Mouse (Mus musculus): ENCODE data around the gene Zranb1. TPM values are rescaled to one million over a fixed set of nuclear protein-coding genes. Genes with fewer than 3 reads are reported as not detected.
A peak's percentile ranks its signal among the peaks of the same experiment; 100 is the strongest.

Gene Zranb1
- polyA plus RNA-seq, 1 experiment from 2014 or later: 12.7 TPM

GRCm38 (mm10) chr7:132931560-132932351 lies 814 bp downstream of the Zranb1 start:
- Histone ChIP-seq H3K9me3 (no peaks in the 10 kb centered on the region), H3K4me3 (replicated peaks) (peak overlapping the region; percentile 87), H3K9ac (peak overlapping the region; percentile 68), H3K27me3 (replicated peaks) (no peaks in the 10 kb centered on the region), H3K4me2 (peak overlapping the region; percentile 61), H3K27ac (peak overlapping the region; percentile 98), H3K36me3 (no peaks in the 10 kb centered on the region), H3K4me1 (peaks cover 4% of the 10 kb centered on the region; the same call in 1 of the 2 replicates)
- under 1% methylated on average over 53 of the region's 55 CpGs for WGBS
- ATAC-seq (ENCODE audit: insufficient read depth, low FRiP score, low read depth): 0 out of 2 replicates have a peak, but pooled peaks have one; percentile 12

- 86% methylated on average over 1 of the region's 1 CpGs for WGBS
- ATAC-seq (ENCODE audit: insufficient read depth, low FRiP score, low read depth): no peak
- Histone ChIP-seq H3K4me1 (peaks cover 4% of the 10 kb centered on the region; the same call in 1 of the 2 replicates), H3K9me3 (no peaks in the 10 kb centered on the region), H3K36me3 (no peaks in the 10 kb centered on the region), H3K27ac (no peak overlapping the region), H3K4me2 (no peak overlapping the region), H3K4me3 (replicated peaks) (no peak overlapping the region), H3K27me3 (replicated peaks) (no peaks in the 10 kb centered on the region), H3K9ac (no peak overlapping the region)
These were observed 2.4 kb downstream of the Zranb1 start for GRCm38 (mm10) chr7:132933331-132933730.

- no peak overlapping the region for H3K4me3 ChIP-seq (replicated peaks)
- H3K9me3 ChIP-seq: no peaks in the 10 kb centered on the region
- no peak overlapping the region for H3K9ac ChIP-seq
- no peak overlapping the region for H3K4me2 ChIP-seq
- H3K36me3 ChIP-seq: no peaks in the 10 kb centered on the region
- H3K4me1 ChIP-seq: peaks cover 4% of the 10 kb centered on the region; the same call in 1 of the 2 replicates
- no peak overlapping the region for H3K27ac ChIP-seq
- H3K27me3 ChIP-seq (replicated peaks): no peaks in the 10 kb centered on the region
- no peak for ATAC-seq (ENCODE audit: insufficient read depth, low FRiP score, low read depth)
These were observed 3.8 kb downstream of the Zranb1 start for GRCm38 (mm10) chr7:132934743-132935142.

- no peaks in the 10 kb centered on the region for H3K27me3 ChIP-seq (replicated peaks)
- H3K4me2 ChIP-seq: no peak overlapping the region
- no peaks in the 10 kb centered on the region for H3K9me3 ChIP-seq
- H3K27ac ChIP-seq: no peak overlapping the region
- no peak overlapping the region for H3K4me3 ChIP-seq (replicated peaks)
- 66% methylated on average over 2 of the region's 2 CpGs for WGBS
- no peak for ATAC-seq (ENCODE audit: insufficient read depth, low FRiP score, low read depth)
- no peak overlapping the region for H3K9ac ChIP-seq
- no peaks in the 10 kb centered on the region for H3K36me3 ChIP-seq
- peaks cover 2% of the 10 kb centered on the region; the same call in 1 of the 2 replicates for H3K4me1 ChIP-seq
These were observed 8.2 kb downstream of the Zranb1 start for GRCm38 (mm10) chr7:132939118-132939517.

GRCm38 (mm10) chr7:132940569-132940968 lies 9.6 kb downstream of the Zranb1 start:
- Histone ChIP-seq H3K9me3 (no peaks in the 10 kb centered on the region), H3K4me2 (no peak overlapping the region), H3K9ac (no peak overlapping the region), H3K4me3 (replicated peaks) (no peak overlapping the region), H3K27me3 (replicated peaks) (no peaks in the 10 kb centered on the region), H3K4me1 (peaks cover 2% of the 10 kb centered on the region; the same call in 1 of the 2 replicates), H3K27ac (no peak overlapping the region), H3K36me3 (no peaks in the 10 kb centered on the region)
- ATAC-seq (ENCODE audit: insufficient read depth, low FRiP score, low read depth): no peak
- 82% methylated on average over 2 of the region's 2 CpGs for WGBS

- WGBS: 77% methylated on average over 4 of the region's 4 CpGs
- Histone ChIP-seq H3K9me3 (no peaks in the 10 kb centered on the region), H3K36me3 (no peaks in the 10 kb centered on the region), H3K27ac (0 out of 2 replicates have a peak overlapping the region, but pooled peaks have one; percentile 5), H3K4me3 (replicated peaks) (no peak overlapping the region), H3K4me2 (no peak overlapping the region), H3K27me3 (replicated peaks) (no peaks in the 10 kb centered on the region), H3K4me1 (0 out of 2 replicates have a peak, but pooled peaks cover 7% of the 10 kb centered on the region), H3K9ac (no peak overlapping the region)
- ATAC-seq (ENCODE audit: insufficient read depth, low FRiP score, low read depth): no peak
These were observed 19.0 kb downstream of the Zranb1 start for GRCm38 (mm10) chr7:132949968-132950367.

GRCm38 (mm10) chr7:132950613-132951012 lies 19.7 kb downstream of the Zranb1 start:
- 64% methylated on average over 3 of the region's 3 CpGs for WGBS
- 0 out of 2 replicates have a peak, but pooled peaks cover 7% of the 10 kb centered on the region for H3K4me1 ChIP-seq
- H3K36me3 ChIP-seq: no peaks in the 10 kb centered on the region
- H3K9me3 ChIP-seq: no peaks in the 10 kb centered on the region
- no peaks in the 10 kb centered on the region for H3K27me3 ChIP-seq (replicated peaks)
- no peak overlapping the region for H3K4me2 ChIP-seq
- no peak for ATAC-seq (ENCODE audit: insufficient read depth, low FRiP score, low read depth)
- no peak overlapping the region for H3K4me3 ChIP-seq (replicated peaks)
- H3K9ac ChIP-seq: no peak overlapping the region
- no peak overlapping the region for H3K27ac ChIP-seq

GRCm38 (mm10) chr7:132964395-132964794 lies 33.5 kb downstream of the Zranb1 start:
- Histone ChIP-seq H3K4me2 (no peak overlapping the region), H3K27ac (no peak overlapping the region), H3K9ac (no peak overlapping the region), H3K4me3 (replicated peaks) (no peak overlapping the region), H3K4me1 (no peaks in the 10 kb centered on the region), H3K27me3 (replicated peaks) (no peaks in the 10 kb centered on the region), H3K9me3 (no peaks in the 10 kb centered on the region), H3K36me3 (no peaks in the 10 kb centered on the region)
- 72% methylated on average over 3 of the region's 3 CpGs for WGBS
- ATAC-seq (ENCODE audit: insufficient read depth, low FRiP score, low read depth): no peak

GRCm38 (mm10) chr7:132965707-132966106 lies 34.8 kb downstream of the Zranb1 start:
- Histone ChIP-seq H3K27me3 (replicated peaks) (no peaks in the 10 kb centered on the region), H3K27ac (no peak overlapping the region), H3K4me2 (no peak overlapping the region), H3K4me1 (no peaks in the 10 kb centered on the region), H3K36me3 (no peaks in the 10 kb centered on the region), H3K9ac (no peak overlapping the region), H3K4me3 (replicated peaks) (no peak overlapping the region), H3K9me3 (no peaks in the 10 kb centered on the region)
- ATAC-seq (ENCODE audit: insufficient read depth, low FRiP score, low read depth): no peak
- WGBS: 79% methylated on average over 2 of the region's 2 CpGs

- WGBS: 87% methylated on average over 2 of the region's 2 CpGs
- H3K4me2 ChIP-seq: no peak overlapping the region
- H3K4me1 ChIP-seq: no peaks in the 10 kb centered on the region
- no peaks in the 10 kb centered on the region for H3K27me3 ChIP-seq (replicated peaks)
- H3K4me3 ChIP-seq (replicated peaks): no peak overlapping the region
- ATAC-seq (ENCODE audit: insufficient read depth, low FRiP score, low read depth): no peak
- H3K9ac ChIP-seq: no peak overlapping the region
- H3K27ac ChIP-seq: no peak overlapping the region
- no peaks in the 10 kb centered on the region for H3K9me3 ChIP-seq
- H3K36me3 ChIP-seq: no peaks in the 10 kb centered on the region
These were observed 41.1 kb downstream of the Zranb1 start for GRCm38 (mm10) chr7:132972079-132972478.

- no peaks in the 10 kb centered on the region for H3K4me1 ChIP-seq
- no peak overlapping the region for H3K4me2 ChIP-seq
- no peak overlapping the region for H3K27ac ChIP-seq
- 87% methylated on average over 2 of the region's 2 CpGs for WGBS
- H3K9ac ChIP-seq: no peak overlapping the region
- H3K36me3 ChIP-seq: peaks cover 7% of the 10 kb centered on the region; the same call in 1 of the 2 replicates
- no peak for ATAC-seq (ENCODE audit: insufficient read depth, low FRiP score, low read depth)
- H3K4me3 ChIP-seq (replicated peaks): no peak overlapping the region
- no peaks in the 10 kb centered on the region for H3K27me3 ChIP-seq (replicated peaks)
- no peaks in the 10 kb centered on the region for H3K9me3 ChIP-seq
These were observed 45.1 kb downstream of the Zranb1 start for GRCm38 (mm10) chr7:132976079-132976478.

GRCm38 (mm10) chr7:132977981-132978380 lies 47.0 kb downstream of the Zranb1 start:
- Histone ChIP-seq H3K36me3 (peaks cover 11% of the 10 kb centered on the region; the same call in 1 of the 2 replicates), H3K4me1 (no peaks in the 10 kb centered on the region), H3K27me3 (replicated peaks) (no peaks in the 10 kb centered on the region)

More at GRCm38 (mm10) chr7:132977981-132978380, 47.0 kb downstream of the Zranb1 start:
- Histone ChIP-seq H3K4me3 (replicated peaks) (no peak overlapping the region), H3K9ac (no peak overlapping the region), H3K4me2 (no peak overlapping the region), H3K27ac (no peak overlapping the region), H3K9me3 (no peaks in the 10 kb centered on the region)
- 92% methylated on average over 2 of the region's 2 CpGs for WGBS
- no peak for ATAC-seq (ENCODE audit: insufficient read depth, low FRiP score, low read depth)

Data from stomach, embryonic 15.5 days (tissue).